In the genomic region with DNA sequence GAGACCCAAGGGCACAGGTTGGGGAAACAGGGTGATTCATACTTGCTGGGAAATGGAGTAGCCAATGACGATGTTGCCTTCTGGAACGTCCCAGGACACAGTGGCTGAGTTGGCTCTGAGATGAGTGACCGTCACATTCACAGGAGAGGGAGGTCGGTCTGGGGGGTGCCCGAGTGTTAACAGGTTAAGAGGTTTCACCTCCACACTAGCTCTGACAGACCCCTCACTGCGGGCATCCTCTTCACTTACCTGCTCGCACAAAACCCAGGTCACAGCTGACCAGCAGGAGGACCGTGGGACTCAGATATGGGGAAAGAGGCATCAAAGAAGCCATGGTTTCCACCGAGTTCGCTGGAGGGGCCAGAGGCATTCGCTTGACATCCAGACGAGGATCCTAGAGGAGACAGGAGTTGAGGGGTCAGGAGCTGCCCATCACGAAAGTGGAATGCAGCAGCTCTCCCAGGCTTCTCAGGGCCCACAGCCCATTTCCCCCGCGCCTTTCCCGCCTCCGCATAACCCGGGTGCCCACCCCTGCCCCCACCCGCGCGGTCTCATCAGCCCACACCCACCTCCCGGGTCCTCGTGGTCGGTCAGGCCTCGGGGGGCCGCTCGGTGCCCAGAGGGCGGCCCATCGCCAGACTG, we compare ENCODE assay signal across 9 mouse cellular contexts. TPM values are rescaled to one million over a fixed set of nuclear protein-coding genes. Genes with fewer than 3 reads are reported as not detected.
DNase-seq lines count a peak whose midpoint lies in the region; ATAC-seq and TF ChIP-seq lines count a peak whose summit lies in the region.
"Had no signal": no experiment of that assay in that cellular context is flagged by ENCODE, and none has a peak within 500 bp of the region (broad histone marks: within the 10 kb centered on the region; RNA-seq: fewer than 3 reads in every experiment).

No protein-coding gene starts in this region.

- H3K9me3 ChIP-seq in heart, embryonic 16.5 days (replicated peaks; ENCODE audit: control insufficient read depth, low read length) = no peaks in the 10 kb centered on the region
- no peaks in the 10 kb centered on the region for H3K9me3 ChIP-seq in embryonic facial prominence, embryonic 13.5 days
- no peaks in the 10 kb centered on the region for H3K9me3 ChIP-seq in limb, embryonic 12.5 days

- H3K36me3 ChIP-seq in heart, embryonic 16.5 days (ENCODE audit: control insufficient read depth, insufficient read depth) = no peaks in the 10 kb centered on the region
- peaks cover 20% of the 10 kb centered on the region for H3K36me3 ChIP-seq in embryonic facial prominence, embryonic 13.5 days
- H3K36me3 ChIP-seq in limb, embryonic 12.5 days = peaks cover 22% of the 10 kb centered on the region
- H3K36me3 ChIP-seq in small intestine, adult 2 months (ENCODE audit: control insufficient read depth, insufficient read depth, low read length) = no peaks in the 10 kb centered on the region

- no peaks in the 10 kb centered on the region for H3K27me3 ChIP-seq in heart, embryonic 16.5 days (ENCODE audit: control insufficient read depth, insufficient read depth, low read length)
- H3K27me3 ChIP-seq in embryonic facial prominence, embryonic 13.5 days = 0 out of 2 replicates have a peak, but pooled peaks cover 3% of the 10 kb centered on the region
- H3K27me3 ChIP-seq in limb, embryonic 12.5 days = peaks cover 9% of the 10 kb centered on the region
- peaks cover 18% of the 10 kb centered on the region for H3K27me3 ChIP-seq in small intestine, adult 2 months (ENCODE audit: control insufficient read depth, insufficient read depth, low read length)

- H3K4me1 ChIP-seq in heart, embryonic 16.5 days (ENCODE audit: control insufficient read depth, insufficient read depth, low read length) = peaks cover 10% of the 10 kb centered on the region
- H3K4me1 ChIP-seq in embryonic facial prominence, embryonic 13.5 days = peaks cover 33% of the 10 kb centered on the region
- peaks cover 24% of the 10 kb centered on the region for H3K4me1 ChIP-seq in limb, embryonic 12.5 days (replicated peaks)
- peaks cover 12% of the 10 kb centered on the region for H3K4me1 ChIP-seq in small intestine, adult 2 months (ENCODE audit: control insufficient read depth, insufficient read depth, insufficient read length, low read length)

- peak overlapping the region; percentile 96 for H3K4me2 ChIP-seq in heart, embryonic 16.5 days (ENCODE audit: low read depth, low read length)
- H3K4me2 ChIP-seq in embryonic facial prominence, embryonic 13.5 days = peak overlapping the region; percentile 87
- peak overlapping the region; percentile 90 for H3K4me2 ChIP-seq in limb, embryonic 12.5 days

- TF ChIP-seq POLR2A in small intestine, adult 2 months (IDR thresholded peaks at IDR 0.05; ENCODE audit: low read depth, low read length) = no peak

- no peak for ATAC-seq in heart, embryonic 16.5 days (replicated peaks; ENCODE audit: extremely low read depth, insufficient read depth, low FRiP score)
- peak; percentile 29; the same call in 1 of the 2 replicates for ATAC-seq in embryonic facial prominence, embryonic 13.5 days (ENCODE audit: insufficient number of reproducible peaks, insufficient read depth, low FRiP score, low TSS enrichment, low read depth)
- peak; percentile 26 for ATAC-seq in limb, embryonic 12.5 days (ENCODE audit: insufficient number of reproducible peaks, insufficient read depth, low FRiP score, low TSS enrichment, low read depth)

- 9% methylated on average over 28 of the region's 29 CpGs for WGBS in heart, embryonic 16.5 days
- 3% methylated on average over 29 of the region's 29 CpGs for WGBS in embryonic facial prominence, embryonic 13.5 days
- 4% methylated on average over 29 of the region's 29 CpGs for WGBS in limb, embryonic 12.5 days
- 16% methylated on average over 29 of the region's 29 CpGs for WGBS in small intestine, adult 2 months

- no peak for DNase-seq in heart, adult 8-10 months (ENCODE audit: low spot score)
- peak; percentile 9 for DNase-seq in R1 (ENCODE audit: low read depth, low spot score)
- DNase-seq in urinary bladder, postnatal 25 days (ENCODE audit: low spot score) = no peak
- no peak for DNase-seq in layer of hippocampus, adult 11-12 months (ENCODE audit: low spot score)

- H3K9ac ChIP-seq in heart, embryonic 16.5 days (ENCODE audit: low read length) = peak overlapping the region; percentile 89
- H3K9ac ChIP-seq in embryonic facial prominence, embryonic 13.5 days = peak overlapping the region; percentile 98
- H3K9ac ChIP-seq in limb, embryonic 12.5 days (replicated peaks) = peak overlapping the region; percentile 98

- no peak for TF ChIP-seq CTCF in small intestine, adult 2 months (IDR thresholded peaks at IDR 0.05; ENCODE audit: extremely low read depth, insufficient read length, insufficient replicate concordance, low read depth, low read length)

- no peak overlapping the region for H3K27ac ChIP-seq in heart, embryonic 16.5 days (ENCODE audit: low read length)
- H3K27ac ChIP-seq in embryonic facial prominence, embryonic 13.5 days = peak overlapping the region; percentile 68
- H3K27ac ChIP-seq in limb, embryonic 12.5 days = peak overlapping the region; percentile 76
- H3K27ac ChIP-seq in small intestine, adult 2 months (ENCODE audit: insufficient read depth, low read depth, low read length) = no peak overlapping the region
- H3K27ac ChIP-seq: macrophage had no signal

- peak overlapping the region; percentile 69 for H3K4me3 ChIP-seq in heart, embryonic 16.5 days (ENCODE audit: low read length)
- H3K4me3 ChIP-seq in embryonic facial prominence, embryonic 13.5 days = peak overlapping the region; percentile 98
- peak overlapping the region; percentile 94 for H3K4me3 ChIP-seq in limb, embryonic 12.5 days (replicated peaks)
- peak overlapping the region; percentile 58 for H3K4me3 ChIP-seq in small intestine, adult 2 months (ENCODE audit: low read depth, low read length)

RNA-seq across cellular contexts. Expression of a gene that starts 0.8 kb away (rescaled TPM):
- polyA plus RNA-seq in heart, embryonic 16.5 days (2015; fragmentation: Nextera tagmentation; extraction: Ambion mirVana) = 15.7 and 16.9 TPM in 2 replicates
- 1 to 10 TPM; 2.6 to 5.6 (median 5.2) TPM for total RNA-seq in heart, adult 8-10 months (2022)
- polyA plus RNA-seq in embryonic facial prominence, embryonic 13.5 days (2015; fragmentation: Nextera tagmentation; extraction: Ambion mirVana) = 80.5 and 89.0 TPM in 2 replicates
- polyA plus RNA-seq in limb, embryonic 12.5 days (2016; fragmentation: Nextera tagmentation; extraction: Ambion mirVana) = 86.3 and 87.3 TPM in 2 replicates
- polyA plus RNA-seq in small intestine, adult 2 months (2012; rRNA removed) = 1.7 and 1.8 TPM in 2 replicates
- polyA plus RNA-seq: macrophage had no signal

RNA-seq across cellular contexts. Expression of a gene that starts 2.2 kb away (rescaled TPM):
- polyA plus RNA-seq in heart, embryonic 16.5 days (2015; fragmentation: Nextera tagmentation; extraction: Ambion mirVana) = 0.16 and 0.18 TPM in 2 replicates
- total RNA-seq in heart, adult 8-10 months (2022) = not detected
- polyA plus RNA-seq in embryonic facial prominence, embryonic 13.5 days (2015; fragmentation: Nextera tagmentation; extraction: Ambion mirVana) = 0.79 and 1.0 TPM in 2 replicates
- polyA plus RNA-seq in limb, embryonic 12.5 days (2016; fragmentation: Nextera tagmentation; extraction: Ambion mirVana) = 0.45 and 0.74 TPM in 2 replicates
- 0.05 TPM in 1 of 2 replicates, not detected in the other for polyA plus RNA-seq in small intestine, adult 2 months (2012; rRNA removed)
- polyA plus RNA-seq: macrophage had no signal

RNA-seq across cellular contexts. Expression of a gene that starts 4.2 kb away (rescaled TPM):
- polyA plus RNA-seq in heart, embryonic 16.5 days (2015; fragmentation: Nextera tagmentation; extraction: Ambion mirVana) = 22.3 and 26.8 TPM in 2 replicates
- 10 to 100 TPM; 33.9 to 50.7 (median 42.3) TPM for total RNA-seq in heart, adult 8-10 months (2022)
- polyA plus RNA-seq in embryonic facial prominence, embryonic 13.5 days (2015; fragmentation: Nextera tagmentation; extraction: Ambion mirVana) = 44.8 and 47.1 TPM in 2 replicates
- 55.3 and 55.4 TPM in 2 replicates for polyA plus RNA-seq in limb, embryonic 12.5 days (2016; fragmentation: Nextera tagmentation; extraction: Ambion mirVana)
- 18.1 and 20.9 TPM in 2 replicates for polyA plus RNA-seq in small intestine, adult 2 months (2012; rRNA removed)

RNA-seq across cellular contexts. Expression of a gene that starts 43.6 kb away (rescaled TPM):
- polyA plus RNA-seq in heart, embryonic 16.5 days (2015; fragmentation: Nextera tagmentation; extraction: Ambion mirVana) = 5.4 and 6.3 TPM in 2 replicates
- total RNA-seq in heart, adult 8-10 months (2022) = 1 to 10 TPM; 1.3 to 2.5 (median 1.6) TPM
- polyA plus RNA-seq in embryonic facial prominence, embryonic 13.5 days (2015; fragmentation: Nextera tagmentation; extraction: Ambion mirVana) = 15.4 and 16.2 TPM in 2 replicates
- polyA plus RNA-seq in limb, embryonic 12.5 days (2016; fragmentation: Nextera tagmentation; extraction: Ambion mirVana) = 24.4 and 26.3 TPM in 2 replicates
- 122 and 205 TPM in 2 replicates for polyA plus RNA-seq in small intestine, adult 2 months (2012; rRNA removed)

RNA-seq across cellular contexts. Expression of a gene that starts 54.1 kb away (rescaled TPM):
- polyA plus RNA-seq in heart, embryonic 16.5 days (2015; fragmentation: Nextera tagmentation; extraction: Ambion mirVana) = 0.29 and 0.40 TPM in 2 replicates
- total RNA-seq in heart, adult 8-10 months (2022) = under 1 TPM in 2 of 4 experiments, not detected in 2; 0.72 to 0.87 TPM
- 0.54 TPM in 1 of 2 replicates, not detected in the other for polyA plus RNA-seq in embryonic facial prominence, embryonic 13.5 days (2015; fragmentation: Nextera tagmentation; extraction: Ambion mirVana)
- 0.84 TPM in 1 of 2 replicates, not detected in the other for polyA plus RNA-seq in limb, embryonic 12.5 days (2016; fragmentation: Nextera tagmentation; extraction: Ambion mirVana)
- 0.82 TPM in 1 of 2 replicates, not detected in the other for polyA plus RNA-seq in small intestine, adult 2 months (2012; rRNA removed)
- polyA plus RNA-seq: macrophage had no signal

Comparison
In these comparisons a context has a peak if more than half of its experiments do, and no peak if none do; other contexts are left out.
1. H3K27ac ChIP-seq: peak in embryonic facial prominence, embryonic 13.5 days (single experiment) and limb, embryonic 12.5 days (single experiment); none in heart, embryonic 16.5 days (single experiment) and small intestine, adult 2 months (single experiment).
2. Peak in every context shown above with its lines, with median percentiles within 50 percentile points of each other: H3K4me2 ChIP-seq, H3K4me3 ChIP-seq and H3K9ac ChIP-seq.